Mouse (Mus musculus): ENCODE measurements around the gene Dctn2.

DNA sequence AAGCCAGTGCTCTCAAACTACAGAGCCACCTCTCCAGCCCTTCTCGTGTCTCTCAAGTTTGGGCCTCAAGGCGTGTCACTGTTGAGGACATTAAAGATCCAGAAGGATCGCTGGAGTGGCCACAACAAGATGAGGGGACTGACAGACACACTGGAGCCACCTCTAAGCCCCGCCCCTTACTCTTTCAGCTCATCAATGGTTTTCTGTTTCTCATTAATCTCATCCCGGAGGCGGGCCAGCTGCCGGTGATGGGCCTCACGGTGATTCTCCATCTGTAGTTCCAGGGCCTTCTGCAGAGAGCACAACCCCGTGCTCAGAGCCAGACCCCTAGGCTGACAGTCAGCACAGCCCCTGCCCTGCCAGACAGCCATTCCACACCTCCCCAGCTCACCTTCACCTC is 29.6 kb upstream of the Dctn2 start:
- TF ChIP-seq CTCF (conservative IDR thresholded peaks at IDR 0.05 in 1 of 2, IDR thresholded peaks at IDR 0.05 in 1 of 2; ENCODE audit: low read depth in 2 of 2, low read length in 2 of 2): no peak
- no peak for TF ChIP-seq ZMIZ1 (IDR thresholded peaks at IDR 0.05; ENCODE audit: low read depth, low read length)
- TF ChIP-seq E2F4 (IDR thresholded peaks at IDR 0.05; ENCODE audit: insufficient replicate concordance, low read depth, low read length): no peak
- no peak for TF ChIP-seq ETS1 (conservative IDR thresholded peaks at IDR 0.05; ENCODE audit: low read depth, low read length)
- no peak for TF ChIP-seq IRF4 (IDR thresholded peaks at IDR 0.05; ENCODE audit: low read depth, low read length)
- no peak for TF ChIP-seq ELF1 (IDR thresholded peaks at IDR 0.05; ENCODE audit: low read depth, low read length)
- TF ChIP-seq ZKSCAN1 (IDR thresholded peaks at IDR 0.05; ENCODE audit: borderline replicate concordance, low read depth, low read length): no peak
